Mouse (Mus musculus): Measurements from ENCODE around the gene Farsb.

- TF ChIP-seq POLR2A (IDR thresholded peaks at IDR 0.05; ENCODE audit: borderline replicate concordance, extremely low read depth, low read depth, low read length) (no peak), CTCF (IDR thresholded peaks at IDR 0.05; ENCODE audit: insufficient read depth, low read length) (no peak)
Observed at GRCm38 (mm10) chr1:78501036-78501435, 12.3 kb upstream of the Farsb start.

Measured in lung, adult 2 months (tissue).